Mouse (Mus musculus) liver, postnatal 0 days (tissue): Measurements from ENCODE around the gene Nhlrc4.
A peak's percentile ranks its signal among the peaks of the same experiment; 100 is the strongest.

ENCODE experiments used
- CTCF ChIP-seq: sonication (generic); IDR thresholded peaks from 2 replicates; pipeline ENCODE4 v1.5.1; 2016; ENCODE audit warnings: antibody characterized with exemption, low read depth
- EP300 ChIP-seq: IDR thresholded peaks from 2 replicates; pipeline ENCODE4 v1.6.1; 2016; ENCODE audit warnings: antibody characterized with exemption, low read depth, mild to moderate bottlenecking

- TF ChIP-seq CTCF (peak; percentile 52), EP300 (no peak)
These were observed 25.7 kb upstream of the Nhlrc4 start for GRCm38 (mm10) chr17:25970448-25970847.
